Mouse (Mus musculus): ENCODE results near the gene Vwce.

Vwce gene

DNA sequence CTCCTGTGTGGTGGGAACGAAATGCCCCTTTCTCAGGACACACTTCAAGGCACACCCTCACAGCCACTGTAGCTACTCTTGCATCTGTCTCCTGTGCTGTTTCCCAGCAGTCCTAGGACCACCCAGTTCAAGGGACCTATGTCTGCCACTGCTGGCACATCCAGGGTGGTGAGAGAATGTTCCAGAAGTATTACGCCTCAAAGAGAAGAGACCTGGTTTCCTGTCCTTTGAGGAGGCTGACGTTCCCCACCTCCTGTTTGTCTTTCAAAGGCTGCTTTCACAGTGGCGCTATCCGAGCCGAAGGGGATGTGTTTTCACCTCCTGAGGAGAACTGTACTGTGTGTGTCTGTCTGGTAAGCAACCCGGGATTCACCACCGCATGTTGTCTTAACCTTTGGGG is 14.1 kb downstream of the Vwce start:
- DNase-seq, result peak; percentile 54

DNA sequence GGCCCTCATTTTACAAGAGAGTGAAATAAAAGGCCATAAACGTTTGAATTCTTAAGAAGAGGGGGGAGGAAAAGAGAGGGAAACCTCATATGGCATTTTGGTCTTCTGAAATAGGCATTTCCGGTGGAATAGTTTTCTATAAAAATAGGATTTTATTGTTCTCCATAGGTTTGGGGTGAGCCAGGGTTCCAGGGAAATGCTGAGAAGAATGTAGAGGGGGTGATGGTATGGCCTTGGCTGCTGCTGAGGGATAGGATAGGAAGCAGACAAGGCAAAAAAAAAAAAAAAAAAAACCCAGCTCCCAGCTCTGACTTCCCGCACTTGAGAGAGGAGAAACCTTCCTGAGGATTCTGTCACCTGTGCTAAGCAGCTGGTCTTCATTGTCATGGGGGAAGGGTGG is 22.0 kb downstream of the Vwce start:
- DNase-seq, result no peak

DNA sequence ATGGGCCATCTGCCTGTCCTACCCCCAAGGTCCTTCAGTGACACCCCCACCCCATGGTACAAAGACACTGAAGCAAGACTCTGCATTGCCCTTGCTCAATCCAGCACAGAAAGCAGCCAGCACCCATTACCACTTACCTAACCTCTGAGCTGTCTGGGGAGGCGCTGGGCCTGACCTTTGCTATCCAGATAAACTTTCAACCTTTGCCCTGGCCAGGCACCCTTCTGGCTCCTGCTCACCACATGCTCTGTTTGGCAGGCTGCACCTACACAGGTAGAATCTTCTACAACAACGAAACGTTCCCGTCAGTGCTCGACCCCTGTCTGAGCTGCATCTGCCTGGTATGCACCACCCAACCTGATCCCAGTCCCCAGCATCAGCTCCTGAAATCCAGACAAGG is 23.7 kb downstream of the Vwce start:
- DNase-seq, result no peak

DNA sequence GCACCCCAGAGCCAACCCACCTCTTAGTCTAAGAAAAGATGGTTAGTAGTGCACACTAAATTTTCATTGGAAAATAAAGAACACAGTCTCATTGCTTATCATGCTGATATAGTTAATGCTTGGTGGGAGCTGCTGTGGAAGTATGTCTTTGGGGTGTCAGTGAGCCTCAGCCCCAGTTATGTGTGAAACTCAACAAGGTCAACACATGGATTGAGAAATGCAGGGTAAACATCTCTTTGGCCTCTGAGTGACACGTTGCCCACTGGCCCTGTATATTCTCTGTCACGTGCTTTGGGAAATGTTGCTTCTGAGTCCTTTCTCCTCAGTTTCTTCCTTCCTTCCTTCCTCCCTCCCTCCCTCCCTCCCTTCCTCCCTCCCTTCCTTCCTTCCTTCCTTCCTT is 24.4 kb downstream of the Vwce start:
- no peak for DNase-seq

DNA sequence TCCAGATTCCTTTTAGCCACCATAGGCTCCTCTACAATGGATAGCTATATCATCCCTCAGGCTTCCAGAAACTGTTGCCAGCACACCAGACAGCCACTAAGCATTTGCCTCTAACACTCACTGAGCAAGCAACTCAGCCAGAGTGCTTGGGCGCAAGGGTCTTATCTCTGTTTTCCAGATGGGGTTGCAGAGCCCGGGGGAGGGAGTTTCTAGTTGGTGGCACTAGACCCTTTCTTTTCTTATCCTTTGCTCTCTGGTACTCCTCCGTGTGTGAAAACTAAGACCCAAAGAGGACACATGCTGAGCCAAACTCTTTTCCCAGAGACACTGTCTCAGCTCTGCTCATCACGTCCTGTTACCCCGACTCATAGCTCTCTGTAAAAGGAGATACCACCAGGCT is 27.4 kb downstream of the Vwce start:
- DNase-seq, result no peak

DNA sequence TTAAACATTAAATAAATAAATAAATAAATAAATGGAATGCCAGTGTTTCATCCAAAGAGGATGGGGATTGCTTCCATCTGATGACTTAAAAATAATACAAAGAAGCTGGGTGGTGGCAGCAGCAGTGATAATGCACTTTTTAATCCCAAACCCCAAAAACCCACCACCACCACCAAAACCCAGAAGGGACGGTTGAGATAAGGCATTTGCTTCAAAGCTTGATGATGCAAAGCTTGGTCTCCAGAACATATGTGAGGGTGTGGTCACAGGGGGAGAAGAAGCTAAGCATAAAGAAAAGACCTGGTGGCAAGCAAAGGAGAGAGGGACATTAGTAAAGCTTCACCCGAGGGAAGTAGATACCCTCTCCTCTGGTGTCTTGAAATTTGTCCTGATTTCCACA is 27.9 kb downstream of the Vwce start:
- no peak for DNase-seq

GRCm38 (mm10) chr19:10662665-10663064 is 28.7 kb downstream of the Vwce start:
- DNase-seq, result no peak

GRCm38 (mm10) chr19:10665093-10665492 is 31.1 kb downstream of the Vwce start:
- DNase-seq, result no peak

DNA sequence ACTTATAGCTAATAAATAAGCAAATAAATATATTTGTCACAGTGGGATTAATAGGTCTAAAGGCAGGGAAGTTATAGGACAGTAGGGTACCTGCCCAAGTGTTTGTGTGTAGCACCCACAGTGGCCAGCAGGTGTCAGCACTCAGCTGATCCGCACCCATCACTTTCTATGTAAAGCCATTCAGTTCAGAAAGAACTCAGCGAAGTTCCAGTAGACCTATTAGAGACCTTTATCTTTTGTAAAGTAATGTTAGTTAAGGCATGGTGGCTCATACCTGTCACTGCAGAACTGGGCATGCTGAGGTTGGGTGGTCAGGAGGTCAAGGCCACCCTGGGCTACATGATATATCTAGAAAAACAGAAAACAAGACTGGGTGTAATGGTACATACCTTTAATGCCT is 31.5 kb downstream of the Vwce start:
- DNase-seq, result peak; percentile 86

DNA sequence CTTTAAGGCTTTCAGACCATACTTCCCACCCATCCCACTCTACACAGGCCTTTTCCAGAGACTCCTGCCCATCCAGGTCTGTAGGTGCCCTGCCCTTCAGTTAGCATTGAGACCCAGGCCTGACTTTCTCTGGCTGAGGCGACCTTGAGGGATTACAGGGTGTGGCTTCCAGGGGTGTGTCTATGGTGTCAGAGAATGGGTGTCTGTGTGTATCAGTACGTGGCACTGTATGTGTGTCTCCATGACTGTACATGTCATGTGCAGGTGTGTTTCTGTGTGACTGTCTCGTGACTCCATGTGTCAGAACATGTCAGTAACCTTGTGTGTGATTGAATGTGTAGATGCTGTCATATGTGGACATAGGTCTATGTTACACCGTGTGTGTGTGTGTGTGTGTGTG is 37.3 kb downstream of the Vwce start:
- DNase-seq, result no peak

DNA sequence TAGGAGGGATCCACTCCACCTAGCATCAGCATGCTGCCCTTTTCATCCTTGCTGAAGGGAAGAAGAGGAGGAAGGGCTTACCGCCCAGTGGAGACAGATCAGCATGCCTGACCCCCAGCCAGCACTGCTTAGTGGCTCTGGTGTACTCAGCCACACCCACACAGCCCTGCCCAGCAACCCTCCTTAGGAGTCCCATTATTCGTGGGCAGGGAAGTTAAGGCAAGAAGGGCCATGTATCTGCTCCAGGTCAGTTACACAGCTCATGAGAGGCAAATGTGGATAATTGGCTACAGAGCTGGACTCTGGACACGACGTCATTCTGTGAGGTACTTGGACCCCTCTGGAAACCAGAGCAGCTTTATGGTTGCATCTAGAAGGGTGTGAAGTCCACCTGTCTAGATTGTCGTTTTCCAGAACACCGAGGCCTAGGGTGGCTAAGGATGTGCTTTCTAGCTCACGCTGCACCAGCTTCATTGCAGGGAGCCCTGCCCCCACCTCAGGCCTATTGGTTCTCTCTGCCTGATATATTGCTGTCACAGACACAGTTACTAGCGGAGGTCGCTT is 37.9 kb downstream of the Vwce start:
- no peak for DNase-seq

DNA sequence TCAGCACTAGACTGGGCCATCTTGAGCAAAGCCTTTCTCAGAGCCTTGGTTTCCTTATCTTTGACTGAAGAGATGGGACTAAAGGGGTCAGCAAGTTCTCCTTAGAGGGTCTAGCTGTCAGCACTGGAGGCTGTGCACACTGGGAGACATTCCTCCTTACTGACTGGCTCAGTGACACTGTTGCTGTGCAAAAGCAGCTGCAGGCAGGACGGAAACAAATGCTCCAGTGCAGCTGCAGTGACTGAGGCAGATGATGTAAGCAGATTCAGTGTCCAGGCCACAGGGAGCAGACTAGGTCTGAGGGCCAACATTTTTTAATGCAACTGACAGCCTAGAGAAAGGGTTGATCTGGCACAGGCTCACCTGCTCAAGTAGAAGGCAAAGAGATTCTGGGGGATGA is 39.3 kb downstream of the Vwce start:
- no peak for DNase-seq

GRCm38 (mm10) chr19:10676656-10677055 is 42.6 kb downstream of the Vwce start:
- no peak for DNase-seq

DNA sequence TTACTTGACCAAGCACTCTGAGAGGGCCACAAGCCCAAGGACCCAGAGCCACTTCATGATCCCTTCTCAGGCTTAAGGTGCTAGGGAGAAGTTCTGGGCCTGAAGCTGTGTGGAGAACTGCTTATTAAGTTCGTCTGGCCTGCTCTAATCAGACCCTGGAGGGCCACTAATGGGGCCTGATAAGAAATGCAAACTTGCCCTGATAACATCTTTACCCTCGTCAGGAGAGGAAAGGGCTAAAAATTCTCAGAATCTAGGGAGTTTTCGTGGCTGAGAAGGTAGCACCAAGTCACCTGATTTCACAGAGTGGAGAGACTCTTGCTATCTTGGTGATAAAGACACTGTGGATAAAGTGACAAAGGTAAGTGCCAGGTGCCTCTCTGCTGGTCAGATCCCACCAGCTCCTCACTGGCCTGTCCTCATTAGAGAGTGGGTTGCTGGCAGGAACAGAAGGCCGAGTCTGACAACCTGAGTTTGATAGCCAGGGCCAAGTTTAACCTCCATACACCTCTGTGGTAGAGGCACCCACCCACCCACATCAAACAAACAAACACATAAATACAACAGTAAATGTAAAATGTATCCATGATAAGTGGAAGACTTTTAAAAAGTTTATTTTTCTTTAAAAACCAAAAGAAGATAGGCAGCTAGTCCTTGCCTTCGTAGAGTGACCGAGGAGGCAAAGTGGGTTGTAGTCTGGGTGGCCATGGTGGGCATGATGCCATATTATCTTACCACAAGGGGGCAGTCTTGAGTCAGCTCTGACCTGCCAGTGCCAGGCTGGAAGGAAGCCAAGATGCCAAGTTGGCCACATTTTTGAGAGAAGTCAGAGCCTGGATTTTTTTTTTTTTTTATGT is 44.1 kb downstream of the Vwce start, which contains the start of gene Pga5:
Gene Pga5, minus strand, starts transcription at position 157 of the 857 bp plus-strand sequence.
- peak; percentile 79 for DNase-seq

DNA sequence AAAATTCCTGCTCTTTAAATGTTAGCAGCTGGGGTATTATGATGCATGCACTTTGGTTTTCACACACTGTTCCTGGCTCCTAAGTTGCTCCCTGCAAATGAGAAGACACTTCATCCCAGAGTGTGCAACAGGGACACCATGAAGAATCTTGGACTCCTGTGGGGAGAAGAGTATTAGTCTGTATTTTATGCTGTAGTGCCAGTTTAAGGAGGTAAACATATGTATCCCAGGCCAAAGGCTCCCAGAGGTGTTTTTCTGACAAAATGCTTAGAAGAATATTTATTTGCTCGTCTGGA is 44.7 kb downstream of the Vwce start:
- DNase-seq, result no peak

DNA sequence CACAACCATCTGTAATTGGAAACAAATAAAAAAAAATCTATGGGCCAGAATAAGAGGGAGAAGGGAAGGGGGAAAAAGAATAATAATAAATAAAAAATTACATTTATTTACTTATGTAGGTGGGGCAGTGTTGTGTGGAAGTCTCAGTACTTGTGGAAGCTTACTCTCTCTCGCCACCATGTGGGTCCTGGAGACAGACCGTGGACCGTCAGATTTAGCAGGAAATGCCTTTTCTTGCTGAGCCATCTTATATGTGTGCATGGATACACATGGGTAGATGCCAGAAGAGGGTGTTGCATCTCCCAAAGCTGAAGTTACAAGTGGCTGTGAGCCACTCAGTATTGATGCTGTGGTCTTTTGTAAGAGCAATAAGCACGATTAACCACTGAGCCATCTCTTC is 47.6 kb downstream of the Vwce start:
- no peak for DNase-seq

DNA sequence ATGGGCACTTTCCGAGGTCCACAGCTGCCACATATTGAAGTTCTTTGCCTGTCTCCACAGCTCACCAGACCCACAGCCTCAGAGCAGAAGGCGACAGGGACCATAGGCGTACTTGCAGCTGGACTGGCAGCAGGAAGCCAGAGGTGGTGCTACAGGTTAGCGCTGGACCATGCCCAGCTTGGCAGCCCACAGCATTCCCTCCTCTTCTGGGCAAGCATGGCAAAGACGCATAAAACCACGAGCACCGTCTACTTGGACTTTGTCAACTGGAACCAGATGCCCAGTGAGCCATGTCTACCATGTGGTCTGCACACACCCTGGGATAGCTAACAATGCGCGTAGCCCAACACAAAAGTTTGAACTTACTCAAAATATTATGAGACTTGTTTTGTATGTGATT is 51.1 kb downstream of the Vwce start:
- DNase-seq, result no peak

GRCm38 (mm10) chr19:10685727-10686126 is 51.7 kb downstream of the Vwce start:
- no peak for DNase-seq

- DNase-seq, result peak; percentile 98
These were observed 54.7 kb downstream of the Vwce start, which contains the start of gene Vps37c for GRCm38 (mm10) chr19:10688537-10689352. TSS of gene Vps37c (plus strand) at chr19:10688735.

GRCm38 (mm10) chr19:10689470-10690166 is 55.6 kb downstream of the Vwce start:
- no peak for DNase-seq

- no peak for DNase-seq
These were observed 56.3 kb downstream of the Vwce start for GRCm38 (mm10) chr19:10690336-10690735.

GRCm38 (mm10) chr19:10691121-10691520 is 57.1 kb downstream of the Vwce start:
- DNase-seq, result no peak

DNA sequence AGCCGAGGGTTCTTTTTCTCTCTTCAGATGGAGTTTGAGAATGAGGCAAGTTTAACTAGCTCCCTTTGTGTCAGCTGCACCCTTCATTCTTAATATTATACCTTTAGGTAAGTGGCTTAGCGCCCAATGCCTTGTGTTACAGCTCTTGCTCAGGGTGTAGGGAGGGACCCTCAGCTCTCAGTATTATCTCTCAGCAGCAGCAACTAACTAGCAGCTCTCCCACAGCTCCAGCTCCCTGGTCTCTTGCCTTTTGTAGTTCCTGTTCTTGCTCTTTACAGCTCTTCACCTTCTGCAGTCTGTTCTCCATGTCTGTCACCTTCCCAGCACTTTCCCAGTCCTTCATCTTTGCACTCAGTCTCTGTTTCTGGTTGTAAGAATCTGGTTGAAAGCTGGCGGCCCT is 57.6 kb downstream of the Vwce start:
- no peak for DNase-seq

Data from thymus, postnatal 4 days (tissue).